Mouse (Mus musculus): Measurements from ENCODE around the gene Fat1. TPM values are rescaled to one million over a fixed set of nuclear protein-coding genes. Genes with fewer than 3 reads are reported as not detected.

Fat1 gene
- polyA plus RNA-seq (2017; shearing (Covaris generic)) = under 1 TPM in 1 of 2 experiments, not detected in 1; 0.34 TPM

DNA sequence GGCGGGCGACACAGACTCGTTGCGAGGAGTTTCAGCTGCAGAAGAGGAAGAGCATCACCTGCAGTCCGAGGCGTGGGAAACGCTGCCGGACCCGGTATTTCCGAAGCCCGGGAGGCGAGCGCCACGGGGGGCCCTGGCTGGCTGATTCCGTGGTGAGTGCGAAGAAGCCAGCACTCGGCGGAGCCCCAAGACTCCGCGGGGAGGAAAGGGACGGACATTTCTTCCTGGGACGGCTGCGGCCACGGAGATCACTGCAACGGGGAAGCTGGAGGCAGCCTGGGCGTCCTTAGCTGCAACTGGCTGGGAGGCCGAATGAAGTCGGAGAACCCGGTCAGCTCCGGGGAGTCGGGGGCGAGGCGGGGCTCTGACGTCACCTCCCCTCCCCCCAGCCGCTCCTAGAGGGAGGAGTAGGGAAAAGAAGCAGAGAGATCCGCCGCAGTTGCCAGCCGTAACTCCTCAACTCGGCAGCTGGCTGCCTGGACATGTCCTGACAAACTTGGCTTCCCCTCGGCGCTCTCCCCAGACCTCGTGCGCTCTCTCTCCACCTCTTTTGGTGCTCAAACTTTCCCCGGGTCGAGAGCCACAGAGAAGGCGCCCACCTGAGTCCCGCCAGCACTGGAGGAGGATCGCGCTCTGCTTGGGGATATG, at the start of gene Fat1:
Gene Fat1, plus strand, starts transcription at position 598 of the 648 bp plus-strand sequence.
- no peak for ATAC-seq

DNA sequence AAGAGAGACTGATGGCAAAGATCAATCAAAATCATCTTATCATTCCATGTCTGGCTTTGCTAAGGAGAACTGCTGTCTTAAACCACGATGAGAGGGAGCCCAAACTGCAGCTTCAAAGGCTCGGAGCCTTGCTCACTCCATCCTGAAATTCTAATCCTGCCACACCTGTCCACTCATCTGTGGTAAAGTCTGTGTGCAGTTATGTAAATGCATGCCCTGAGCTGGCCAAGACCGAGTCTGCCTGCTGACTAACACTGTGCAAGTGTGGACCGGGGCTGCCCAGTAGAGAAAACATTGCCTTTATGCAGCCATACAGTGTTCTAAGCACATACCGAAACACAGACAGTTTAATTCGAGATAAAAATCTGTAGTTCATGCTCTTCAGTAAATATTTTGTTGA, 40.6 kb upstream of the Fat1 start:
- ATAC-seq = no peak

- no peak for ATAC-seq
These were observed 35.7 kb upstream of the Fat1 start for GRCm38 (mm10) chr8:44899575-44899991.

GRCm38 (mm10) chr8:44911126-44911903, 23.9 kb upstream of the Fat1 start:
- no peak for ATAC-seq

- no peak for ATAC-seq
These were observed 15.7 kb upstream of the Fat1 start for GRCm38 (mm10) chr8:44919487-44920082.

DNA sequence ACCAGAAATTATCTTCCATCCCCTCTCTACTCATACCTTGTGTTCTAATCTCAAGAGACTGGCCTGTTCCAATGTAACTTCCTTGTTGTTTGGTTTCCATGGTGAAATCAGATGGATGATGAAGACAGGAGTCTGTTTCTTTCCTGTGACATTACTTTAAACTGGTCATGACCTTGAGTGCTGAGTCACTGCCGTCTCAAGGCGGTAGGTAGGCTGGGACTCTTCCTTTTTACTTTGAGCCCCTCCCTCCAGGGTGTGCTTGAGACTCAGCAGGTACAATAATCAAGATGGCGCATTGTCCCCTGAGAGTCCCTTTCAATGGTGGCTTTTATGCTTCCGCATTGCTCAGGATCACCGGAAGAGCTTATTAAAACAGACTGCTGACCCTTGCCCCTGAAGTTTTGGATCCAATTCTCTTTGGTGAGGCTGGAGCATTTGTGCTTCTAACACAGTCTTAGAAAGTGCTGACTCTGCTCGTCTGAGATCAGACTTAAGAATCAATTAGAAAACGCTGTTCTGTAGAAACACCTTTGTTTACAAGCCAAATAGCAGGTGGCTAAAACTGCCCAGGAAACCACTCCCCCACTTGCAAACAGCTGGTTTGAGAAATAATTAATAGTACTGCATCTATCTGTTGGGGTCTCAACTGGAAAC, 14.7 kb upstream of the Fat1 start:
- ATAC-seq = no peak

GRCm38 (mm10) chr8:44924995-44925394, 10.3 kb upstream of the Fat1 start:
- ATAC-seq = no peak

DNA sequence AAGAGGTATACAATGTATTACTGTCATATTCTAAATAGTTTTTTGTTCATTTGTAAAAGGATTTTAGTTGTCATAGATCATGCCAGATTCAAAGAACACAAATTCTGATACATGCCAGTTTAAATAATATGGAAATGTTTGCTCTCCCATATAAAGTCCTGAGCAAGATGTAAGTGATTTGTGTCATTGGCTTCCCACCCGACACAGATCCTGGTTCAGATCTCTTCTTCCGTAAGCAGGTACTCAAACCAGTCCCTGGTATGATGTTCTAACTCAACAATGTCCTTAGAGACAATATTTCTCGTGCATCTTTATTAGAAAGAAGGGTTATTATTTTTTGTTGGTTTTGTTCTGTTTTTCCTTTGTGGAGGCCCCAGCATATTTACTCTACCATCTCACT, 5.2 kb upstream of the Fat1 start:
- ATAC-seq = no peak

GRCm38 (mm10) chr8:44932546-44933342, 2.5 kb upstream of the Fat1 start:
- no peak for ATAC-seq

DNA sequence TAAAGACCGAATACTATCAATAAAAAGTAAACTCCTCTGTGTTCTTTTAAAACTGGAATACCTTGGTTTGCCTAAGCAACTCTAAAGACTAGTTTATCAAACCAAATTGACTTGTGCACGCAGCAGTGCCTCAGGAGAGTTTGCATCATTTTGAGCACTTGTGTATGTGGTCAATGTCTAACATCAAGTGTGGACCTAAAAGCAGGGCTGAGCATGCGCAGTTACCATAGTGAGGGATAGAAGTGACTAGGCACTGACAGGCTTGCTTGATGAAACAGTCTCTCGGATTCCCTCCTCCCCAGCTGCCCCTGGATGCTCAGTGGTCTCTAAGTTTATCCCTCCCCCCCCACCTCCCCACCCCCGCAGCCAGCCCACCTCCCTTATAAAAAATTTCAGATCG, 1.8 kb upstream of the Fat1 start:
- ATAC-seq = no peak

GRCm38 (mm10) chr8:44934416-44934815, 831 bp upstream of the Fat1 start:
- no peak for ATAC-seq

DNA sequence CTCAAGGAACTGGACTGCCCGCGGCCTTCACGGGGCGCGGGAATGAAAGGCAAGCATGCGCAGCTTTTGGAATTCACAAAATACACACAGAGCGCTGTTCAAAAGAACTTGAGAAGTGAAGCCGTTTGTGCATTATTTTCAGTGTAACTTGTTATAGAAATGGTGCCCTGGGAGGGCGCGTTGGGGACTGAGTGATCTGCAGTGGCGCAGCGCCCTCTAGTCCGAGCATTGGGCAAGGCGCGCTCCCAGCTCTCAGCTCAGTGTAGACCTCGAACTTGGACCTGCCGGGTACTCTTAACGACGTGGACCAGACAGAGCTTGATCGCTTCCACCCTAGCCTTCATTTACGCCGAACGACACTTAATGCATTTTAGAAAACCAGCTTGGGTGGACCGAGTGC, 494 bp downstream of the Fat1 start:
- ATAC-seq = no peak

DNA sequence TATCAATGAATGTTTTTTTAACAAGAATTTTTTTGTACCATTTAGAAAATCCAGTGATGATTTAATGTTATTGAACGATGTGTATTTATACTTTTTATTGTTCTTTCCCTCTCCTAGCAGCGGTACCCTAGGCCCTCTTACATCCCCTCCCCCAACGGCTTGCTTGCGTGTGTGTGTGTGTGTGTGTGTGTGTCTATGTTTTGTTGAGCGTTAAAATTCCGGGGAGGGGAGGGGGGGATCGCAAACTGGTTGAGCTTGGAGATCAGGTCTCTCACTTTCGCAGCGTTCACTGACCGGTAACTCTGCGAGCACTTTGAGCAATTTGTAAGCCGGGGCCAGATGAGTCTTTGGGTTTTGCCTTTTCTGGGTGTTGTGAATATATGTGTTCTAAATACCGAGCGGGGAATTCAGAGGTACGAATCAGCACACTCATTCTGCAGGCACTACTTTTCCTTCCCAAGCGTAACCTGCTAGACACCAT, 1.3 kb downstream of the Fat1 start:
- ATAC-seq = no peak

GRCm38 (mm10) chr8:44937141-44937825, 2.0 kb downstream of the Fat1 start:
- ATAC-seq = no peak

DNA sequence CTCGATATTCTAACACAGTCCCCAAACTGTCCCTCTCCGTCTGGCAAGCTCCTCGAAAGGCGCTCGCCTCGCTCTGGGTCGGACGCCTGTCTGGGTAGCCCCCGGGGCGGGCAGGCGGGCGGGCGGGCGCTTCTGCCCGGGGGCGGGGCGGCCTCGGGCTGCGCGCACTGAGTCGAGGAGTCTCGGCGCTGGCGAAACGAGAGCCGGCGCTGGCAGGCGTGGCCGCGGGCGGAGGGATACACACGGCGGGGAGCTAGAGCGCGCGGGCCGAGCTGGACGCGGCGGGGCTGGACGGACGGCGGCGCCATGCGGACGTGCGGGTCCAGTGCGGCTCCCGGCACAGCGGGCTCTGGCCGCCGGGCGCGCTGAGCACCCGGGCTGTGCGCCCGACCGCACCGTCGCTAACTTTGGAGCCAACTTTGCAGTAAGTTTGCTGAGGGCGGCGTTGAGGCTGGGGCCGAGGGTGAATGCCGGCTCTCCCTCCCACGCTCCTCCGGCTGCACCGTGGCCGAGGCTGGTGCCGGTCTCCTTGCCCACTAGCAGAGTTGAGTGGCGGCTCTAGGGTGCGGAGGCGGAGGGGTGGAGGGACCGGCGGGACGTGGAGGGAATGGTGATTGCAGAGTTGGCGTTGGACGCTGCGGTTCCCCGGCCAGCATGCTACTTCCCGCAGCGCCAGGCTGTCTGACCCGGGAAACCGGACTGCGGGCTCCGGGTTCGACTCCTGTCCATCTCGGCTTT, 2.8 kb downstream of the Fat1 start:
- no peak for ATAC-seq

DNA sequence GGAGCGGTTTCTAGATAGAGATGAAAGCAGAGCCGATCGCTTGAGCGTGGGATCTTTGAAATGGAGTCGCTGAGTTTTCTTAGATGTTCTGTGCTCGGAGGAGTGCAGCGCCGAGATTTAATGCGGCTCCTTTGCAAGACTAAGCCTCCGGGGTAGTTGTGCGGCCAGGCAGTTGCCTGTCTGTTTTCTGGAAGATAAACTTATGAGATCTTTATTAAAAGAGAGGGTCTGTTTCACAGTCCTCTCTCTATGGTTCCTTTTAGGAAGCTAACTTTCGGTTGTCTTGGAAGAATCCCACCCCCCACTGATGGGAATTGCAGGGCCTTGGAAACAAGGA, 3.4 kb downstream of the Fat1 start:
- no peak for ATAC-seq

- ATAC-seq = no peak
These were observed 10.3 kb downstream of the Fat1 start for GRCm38 (mm10) chr8:44945577-44945976.

DNA sequence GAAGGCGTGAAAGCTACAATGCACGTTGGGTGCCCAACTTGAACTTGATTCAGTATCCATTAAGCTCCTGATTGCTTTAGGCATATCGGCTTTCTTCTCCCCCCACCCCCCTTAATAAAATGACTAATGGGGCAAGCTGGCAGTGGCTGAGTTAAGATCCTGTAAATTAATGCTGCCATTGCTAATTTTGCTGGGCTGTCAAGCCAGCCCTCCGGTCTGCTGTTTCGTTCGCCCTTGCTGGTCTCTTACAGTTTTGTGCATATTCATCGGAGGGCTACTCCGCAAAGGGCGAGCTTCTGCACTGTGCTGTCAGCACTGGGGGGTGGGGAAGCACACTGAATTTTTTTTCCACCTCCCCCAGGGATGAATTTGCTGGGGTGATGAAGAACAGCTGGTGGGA, 13.3 kb downstream of the Fat1 start:
- no peak for ATAC-seq

DNA sequence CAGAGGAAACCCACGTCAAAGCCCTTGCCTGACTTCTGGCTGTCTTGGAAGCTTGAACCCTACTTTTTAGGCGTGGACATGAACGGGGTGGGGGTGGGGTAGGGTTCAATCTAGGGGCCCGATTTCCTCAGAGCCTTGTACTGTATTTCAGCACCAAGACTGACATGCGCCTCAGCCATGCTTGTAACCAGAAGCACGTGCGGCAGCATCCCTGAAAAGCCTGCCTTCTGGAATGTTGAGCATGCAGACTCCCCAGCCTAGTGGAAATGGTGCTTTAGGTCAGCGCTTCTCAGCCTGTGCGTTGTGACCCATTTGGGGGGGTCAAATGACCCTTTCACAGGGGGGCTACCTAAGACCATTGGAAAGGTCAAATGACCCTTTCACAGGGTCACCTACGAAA, 25.2 kb downstream of the Fat1 start:
- no peak for ATAC-seq

- no peak for ATAC-seq
These were observed 25.7 kb downstream of the Fat1 start for GRCm38 (mm10) chr8:44960906-44961305.

GRCm38 (mm10) chr8:44961492-44961891, 26.2 kb downstream of the Fat1 start:
- no peak for ATAC-seq
